Mouse (Mus musculus) E14TG2a.4 (cell line): Measurements from ENCODE around the gene Rnf111.

ENCODE experiments used
- CTCF ChIP-seq: conservative IDR thresholded peaks from 2 replicates; pipeline ENCODE4 v1.5.1; 2014; ENCODE audit warnings: low read length
- NANOG ChIP-seq: IDR thresholded peaks from 2 replicates; pipeline ENCODE4 v1.6.1; 2014; ENCODE audit warnings: borderline replicate concordance, low read length, mixed read lengths

DNA sequence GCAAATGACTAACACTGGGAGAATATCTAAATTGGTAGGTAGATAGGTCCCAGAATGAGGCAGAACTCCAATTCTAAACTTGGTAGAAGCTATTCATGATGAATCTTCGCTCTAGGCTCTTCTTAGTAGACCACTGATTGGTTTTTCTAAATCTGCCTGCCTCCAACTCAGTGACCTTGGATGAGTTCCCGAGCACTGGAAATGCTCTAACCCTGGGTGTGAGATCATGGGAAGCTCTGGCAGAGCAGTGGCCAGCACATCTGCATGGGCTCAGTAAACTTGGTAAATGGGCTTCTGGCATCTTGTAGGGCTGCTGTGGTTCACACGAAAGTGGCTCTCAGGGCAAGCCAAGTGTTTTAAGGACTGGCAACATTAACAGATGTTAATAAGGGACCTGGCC, 96.9 kb downstream of the Rnf111 start:
- TF ChIP-seq CTCF: no peak
- TF ChIP-seq NANOG: no peak
